ENCODE assay signal across 9 mouse cellular contexts in the genomic region with DNA sequence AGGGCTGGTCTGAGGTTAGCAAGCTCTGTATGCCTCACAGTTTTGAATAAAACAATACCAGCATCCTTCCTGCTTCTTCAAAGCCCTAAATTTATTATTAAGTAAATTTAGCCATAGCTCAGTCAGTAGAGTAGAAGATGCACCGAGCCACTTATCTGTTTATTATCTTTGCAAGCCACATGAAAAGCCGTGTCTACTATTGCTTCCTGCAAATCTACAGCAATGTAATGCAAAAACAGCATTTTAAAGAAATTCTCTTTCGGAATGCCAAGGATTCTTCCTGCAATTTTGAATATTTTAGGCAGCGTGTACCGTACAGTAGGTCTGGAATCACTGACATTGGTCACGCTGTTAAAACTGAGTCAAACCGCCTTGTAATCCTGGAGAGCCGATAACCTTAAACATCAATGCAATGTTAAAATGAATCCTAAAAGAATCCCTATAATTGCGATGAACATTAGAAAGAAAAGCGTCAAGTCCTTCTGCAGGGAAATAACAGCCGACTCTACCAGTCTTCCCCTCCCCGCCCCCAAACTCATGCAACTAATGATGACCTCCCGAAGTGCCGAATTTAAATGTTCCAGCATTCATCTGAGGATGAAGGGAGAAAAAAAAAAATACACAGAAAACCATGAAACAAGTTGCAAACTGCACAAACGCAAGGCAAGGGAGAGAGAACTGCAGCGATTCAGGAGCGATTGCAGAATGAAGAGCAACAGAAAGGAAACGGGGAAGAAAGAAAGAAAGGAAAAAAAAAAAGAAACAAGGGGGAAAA. TPM values are rescaled to one million over a fixed set of nuclear protein-coding genes. Genes with fewer than 3 reads are reported as not detected.
DNase-seq lines count a peak whose midpoint lies in the region; ATAC-seq lines count a peak whose summit lies in the region.
"Had no signal": no experiment of that assay in that cellular context is flagged by ENCODE, and none has a peak within 500 bp of the region (broad histone marks: within the 10 kb centered on the region; RNA-seq: fewer than 3 reads in every experiment).

No protein-coding gene starts in this region.

- 10% methylated on average over 18 of the region's 18 CpGs for WGBS in heart, embryonic 10.5 days
- 11% methylated on average over 18 of the region's 18 CpGs for WGBS in forebrain, embryonic 10.5 days
- WGBS in liver, embryonic 12.5 days (ENCODE audit: insufficient replicate concordance) = 12% methylated on average over 18 of the region's 18 CpGs

- H3K9ac ChIP-seq in liver, embryonic 12.5 days = no peak overlapping the region

- H3K4me3 ChIP-seq in heart, embryonic 10.5 days = peak overlapping the region; percentile 79
- H3K4me3 ChIP-seq in forebrain, embryonic 10.5 days = peak overlapping the region; percentile 70
- peak overlapping the region; percentile 53; the same call in 1 of the 2 replicates for H3K4me3 ChIP-seq in liver, embryonic 12.5 days

- no peaks in the 10 kb centered on the region for H3K9me3 ChIP-seq in heart, embryonic 10.5 days
- no peaks in the 10 kb centered on the region for H3K9me3 ChIP-seq in forebrain, embryonic 10.5 days
- H3K9me3 ChIP-seq in liver, embryonic 12.5 days (replicated peaks) = no peaks in the 10 kb centered on the region

- peak overlapping the region; percentile 73 for H3K4me2 ChIP-seq in liver, embryonic 12.5 days

- no peaks in the 10 kb centered on the region for H3K36me3 ChIP-seq in heart, embryonic 10.5 days
- no peaks in the 10 kb centered on the region for H3K36me3 ChIP-seq in forebrain, embryonic 10.5 days (replicated peaks)
- H3K36me3 ChIP-seq in liver, embryonic 12.5 days = no peaks in the 10 kb centered on the region

- H3K4me1 ChIP-seq in heart, embryonic 10.5 days = no peaks in the 10 kb centered on the region
- peaks cover 21% of the 10 kb centered on the region for H3K4me1 ChIP-seq in forebrain, embryonic 10.5 days
- no peaks in the 10 kb centered on the region for H3K4me1 ChIP-seq in liver, embryonic 12.5 days

- peaks cover 19% of the 10 kb centered on the region; the same call in 1 of the 2 replicates for H3K27me3 ChIP-seq in heart, embryonic 10.5 days (ENCODE audit: insufficient read depth, poor library complexity, severe bottlenecking)
- H3K27me3 ChIP-seq in forebrain, embryonic 10.5 days (ENCODE audit: poor library complexity, severe bottlenecking) = peaks cover 48% of the 10 kb centered on the region
- H3K27me3 ChIP-seq in liver, embryonic 12.5 days (replicated peaks) = peaks cover 51% of the 10 kb centered on the region
- H3K27me3 ChIP-seq: CH12.LX had no signal

- no peak for ATAC-seq in liver, embryonic 12.5 days
- ATAC-seq in monocyte, adult 5-6 weeks (replicated peaks; ENCODE audit: insufficient number of reproducible peaks, low FRiP score, low TSS enrichment, poor library complexity, severe bottlenecking) = no peak

- no peak overlapping the region for H3K27ac ChIP-seq in heart, embryonic 10.5 days
- H3K27ac ChIP-seq in forebrain, embryonic 10.5 days = peak overlapping the region; percentile 93
- no peak overlapping the region for H3K27ac ChIP-seq in liver, embryonic 12.5 days

- no peak for DNase-seq in heart, embryonic 10.5 days (ENCODE audit: low spot score)
- DNase-seq in heart, postnatal 36 days = no peak
- DNase-seq in Muller cell, postnatal 12 days (ENCODE audit: inconsistent ontology term) = peak; percentile 25
- DNase-seq in forebrain, embryonic 10.5 days (ENCODE audit: extremely low spot score, low spot score) = peak; percentile 17
- DNase-seq in spleen, adult 18-20 months = no peak
- no peak for DNase-seq in kidney, postnatal 36 days

- intact Hi-C loops in heart, postnatal 36 days (cut with DNase I) = no loop called here

RNA-seq across cellular contexts. Expression of gene Tenm2, which starts 0.6 kb away (rescaled TPM):
- 1.7 and 1.8 TPM in 2 replicates for polyA plus RNA-seq in heart, embryonic 10.5 days (2016; fragmentation: Nextera tagmentation; extraction: Ambion mirVana)
- under 1 TPM; 0.05 to 0.06 TPM for total RNA-seq in heart, postnatal 36 days (2021)
- 1.4 and 1.8 TPM in 2 replicates for polyA plus RNA-seq in forebrain, embryonic 10.5 days (2016; fragmentation: Nextera tagmentation; extraction: Ambion mirVana)
- 0.04 and 0.23 TPM in 2 replicates for polyA plus RNA-seq in liver, embryonic 12.5 days (2016; fragmentation: Nextera tagmentation; extraction: Ambion mirVana)
- not detected in 3 replicates for total RNA-seq in monocyte, adult 5-6 weeks (2017)
- total RNA-seq: CH12.LX had no signal

Comparison
In these comparisons a context has a peak if more than half of its experiments do, and no peak if none do; other contexts are left out.
1. DNase-seq: peak in Muller cell, postnatal 12 days (single experiment) and forebrain, embryonic 10.5 days (single experiment); none in heart, embryonic 10.5 days (single experiment), heart, postnatal 36 days (0 of 2), spleen, adult 18-20 months (0 of 2) and kidney, postnatal 36 days (0 of 2).
2. Peak in every context shown above with its lines, with median percentiles within 50 percentile points of each other: H3K4me3 ChIP-seq.